Mouse (Mus musculus): ENCODE results near the gene Lsm11.

DNA sequence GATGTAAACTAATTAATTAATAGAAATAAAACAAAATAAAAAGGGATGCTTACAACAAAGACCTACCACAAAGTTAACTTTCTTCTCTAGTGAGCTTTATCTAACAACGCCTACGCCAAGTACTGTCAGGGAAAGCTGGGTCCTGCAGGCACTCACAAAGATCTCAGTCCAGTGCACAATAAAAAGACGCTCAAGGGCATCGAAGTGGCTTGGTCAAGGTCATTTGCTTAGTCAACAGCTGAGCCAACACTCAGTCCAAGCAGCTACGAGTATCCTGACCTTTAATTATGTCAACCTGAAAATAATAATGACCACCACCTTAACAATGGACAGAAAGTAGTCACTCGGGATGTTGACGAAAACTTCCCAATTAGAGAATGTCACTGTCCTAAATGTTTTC, 2.5 kb downstream of the Lsm11 start:
- TF ChIP-seq CTCF (IDR thresholded peaks at IDR 0.05; ENCODE audit: low read depth, low read length) (no peak), TAL1 (conservative IDR thresholded peaks at IDR 0.05; ENCODE audit: low read depth, low read length) (no peak), GATA1 (IDR thresholded peaks at IDR 0.05; ENCODE audit: borderline replicate concordance, low read length) (no peak)
